Mouse (Mus musculus) liver, embryonic 14.5 days (tissue): ENCODE data around the gene Cdc42ep5. TPM values are rescaled to one million over a fixed set of nuclear protein-coding genes. Genes with fewer than 3 reads are reported as not detected.
A peak's percentile ranks its signal among the peaks of the same experiment; 100 is the strongest.

Source experiments
- ATAC-seq: fragments of 200-750 bp; cut with Nextera tagmentation; 2 replicates; pipeline ENCODE4 v1.8.0; 2017; ENCODE audit warnings: moderate number of reproducible peaks, mild to moderate bottlenecking, moderate library complexity; ENCODE audit not compliant: insufficient read depth
- DNase-seq, 3 experiments: peaks; one replicate each; pipeline ENCODE4 v3.0.0-alpha.2; 2012 to 2013; ENCODE audit warnings: low read depth in 3 of 3, low spot score in 3 of 3
- H3K27ac ChIP-seq: fragments of 300-500 bp; sonication (generic); 2 replicates; pipeline ENCODE4 v1.5.1; 2014; ENCODE audit warnings: moderate library complexity, mild to moderate bottlenecking, control low read depth, inconsistent platforms
- H3K27me3 ChIP-seq: fragments of 300-500 bp; sonication (generic); 2 replicates; pipeline ENCODE4 v1.6.1; 2014; ENCODE audit warnings: mild to moderate bottlenecking, low read length, moderate library complexity; ENCODE audit not compliant: control insufficient read depth, insufficient read depth
- H3K36me3 ChIP-seq: fragments of 300-500 bp; sonication (generic); replicated peaks from 2 replicates; pipeline ENCODE4 v1.6.1; 2014; ENCODE audit warnings: low read depth; ENCODE audit not compliant: control insufficient read depth, insufficient read depth
- H3K4me1 ChIP-seq, 2 experiments: fragments of 200-500 bp in 1 of 2; fragments of 300-500 bp in 1 of 2; sonication (generic) in 1 of 2; replicated peaks; 2 replicates each; pipeline ENCODE4 v1.6.1; 2012 to 2014; ENCODE audit warnings: antibody characterized with exemption in 1 of 2, inconsistent platforms in 1 of 2, low read length in 1 of 2; ENCODE audit not compliant: control insufficient read depth in 2 of 2, insufficient read depth in 2 of 2
- H3K4me2 ChIP-seq: fragments of 300-500 bp; sonication (generic); 2 replicates; pipeline ENCODE4 v1.6.1; 2014; ENCODE audit warnings: low read depth, mild to moderate bottlenecking, control low read depth, moderate library complexity
- H3K4me3 ChIP-seq, 2 experiments: fragments of 200-500 bp in 1 of 2; fragments of 300-500 bp in 1 of 2; sonication (generic) in 1 of 2; 2 replicates each; pipeline ENCODE4 v1.5.1; 2012 to 2014; ENCODE audit warnings: low read depth in 2 of 2, low read length in 2 of 2, mild to moderate bottlenecking in 2 of 2, control low read depth in 1 of 2, inconsistent platforms in 1 of 2, moderate library complexity in 1 of 2; ENCODE audit not compliant: insufficient read depth in 1 of 2
- H3K9ac ChIP-seq: fragments of 300-500 bp; sonication (generic); replicated peaks from 2 replicates; pipeline ENCODE4 v1.6.1; 2014; ENCODE audit warnings: mild to moderate bottlenecking, control low read depth, moderate library complexity
- H3K9me3 ChIP-seq: fragments of 300-500 bp; sonication (generic); 2 replicates; pipeline ENCODE4 v1.6.1; 2016; ENCODE audit warnings: low read length, mixed read lengths; ENCODE audit not compliant: control insufficient read depth
- CTCF ChIP-seq: IDR thresholded peaks from 2 replicates; pipeline ENCODE4 v1.5.1; 2016; ENCODE audit warnings: antibody characterized with exemption, low read depth, control low read depth
- EP300 ChIP-seq: IDR thresholded peaks from 2 replicates; pipeline ENCODE4 v1.6.1; 2016; ENCODE audit warnings: antibody characterized with exemption, low read depth
- WGBS: fragments of 180-500 bp; shearing (Covaris S2); extraction: QIAGEN DNeasy Blood & Tissue Kit; methylation state at CpG from one replicate; pipeline ENCODE4 v1.1.7; 2014; ENCODE audit not compliant: insufficient replicate concordance; 5-methylcytosine and 5-hydroxymethylcytosine counted together
- polyA plus RNA-seq, 2 experiments: library from polyadenylated mRNA; depleted of rRNA in 1 of 2; stranded (reverse) in 1 of 2; unstranded in 1 of 2; fragments of >200 nt; fragmentation: Nextera tagmentation in 1 of 2; extraction: Ambion mirVana in 1 of 2; gene quantifications; 2 replicates each; pipeline versions ENCODE4 v1.2.1 to v1.2.3; 2012 to 2014

Gene Cdc42ep5
- polyA plus RNA-seq, 2 experiments, result 6.1 to 6.7 TPM

GRCm38 (mm10) chr7:4149209-4150054 lies 15.2 kb downstream of the Cdc42ep5 start:
- no peak for TF ChIP-seq CTCF
- no peak for TF ChIP-seq EP300
- Histone ChIP-seq H3K4me3 (peak overlapping the region; percentile 75 to 82), H3K36me3 (peaks cover 36% of the 10 kb centered on the region), H3K9me3 (no peaks in the 10 kb centered on the region), H3K9ac (peak overlapping the region; percentile 68), H3K4me2 (peak overlapping the region; percentile 94), H3K27me3 (0 out of 2 replicates have a peak, but pooled peaks cover 3% of the 10 kb centered on the region), H3K27ac (peak overlapping the region; percentile 67), H3K4me1 (peaks cover 3 to 10% of the 10 kb centered on the region in 2 experiments)
- ATAC-seq (peak; percentile 77), DNase-seq (peak; percentile 68 to 82 (median 68))
- WGBS, result 1% methylated on average over 64 of the region's 64 CpGs

- no peak for DNase-seq
- H3K27ac ChIP-seq, result peak overlapping the region; percentile 67
- H3K4me2 ChIP-seq, result peak overlapping the region; percentile 94
- no peak for TF ChIP-seq EP300
- no peak for TF ChIP-seq CTCF
- H3K9ac ChIP-seq, result peak overlapping the region; percentile 68
- H3K27me3 ChIP-seq, result 0 out of 2 replicates have a peak, but pooled peaks cover 3% of the 10 kb centered on the region
- peaks cover 44% of the 10 kb centered on the region for H3K36me3 ChIP-seq
- H3K4me1 ChIP-seq, result peaks cover 3 to 7% of the 10 kb centered on the region in 2 experiments
- 33% methylated on average over 18 of the region's 18 CpGs for WGBS
- peak; percentile 8; the same call in 1 of the 2 replicates for ATAC-seq
- H3K4me3 ChIP-seq, result peak overlapping the region; percentile 75 to 82
- no peaks in the 10 kb centered on the region for H3K9me3 ChIP-seq
These were observed 16.1 kb downstream of the Cdc42ep5 start for GRCm38 (mm10) chr7:4148341-4149208.

GRCm38 (mm10) chr7:4147836-4148235 lies 16.8 kb downstream of the Cdc42ep5 start:
- Histone ChIP-seq H3K4me3 (no peak overlapping the region), H3K9me3 (no peaks in the 10 kb centered on the region), H3K27me3 (0 out of 2 replicates have a peak, but pooled peaks cover 3% of the 10 kb centered on the region), H3K36me3 (peaks cover 52% of the 10 kb centered on the region), H3K4me2 (peak overlapping the region; percentile 94), H3K4me1 (peaks cover 3 to 7% of the 10 kb centered on the region in 2 experiments), H3K9ac (no peak overlapping the region), H3K27ac (no peak overlapping the region)
- DNase-seq (no peak), ATAC-seq (no peak)
- 82% methylated on average over 4 of the region's 4 CpGs for WGBS
- no peak for TF ChIP-seq EP300
- TF ChIP-seq CTCF, result no peak

GRCm38 (mm10) chr7:4147371-4147770 lies 17.3 kb downstream of the Cdc42ep5 start:
- Histone ChIP-seq H3K4me3 (no peak overlapping the region), H3K4me2 (no peak overlapping the region), H3K4me1 (peaks cover 3 to 7% of the 10 kb centered on the region in 2 experiments), H3K9ac (no peak overlapping the region), H3K36me3 (peaks cover 56% of the 10 kb centered on the region), H3K27me3 (0 out of 2 replicates have a peak, but pooled peaks cover 3% of the 10 kb centered on the region), H3K27ac (no peak overlapping the region), H3K9me3 (no peaks in the 10 kb centered on the region)
- no peak for DNase-seq
- WGBS, result 64% methylated on average over 20 of the region's 20 CpGs
- TF ChIP-seq EP300 (no peak), CTCF (no peak)
- no peak for ATAC-seq
